In the genomic region with DNA sequence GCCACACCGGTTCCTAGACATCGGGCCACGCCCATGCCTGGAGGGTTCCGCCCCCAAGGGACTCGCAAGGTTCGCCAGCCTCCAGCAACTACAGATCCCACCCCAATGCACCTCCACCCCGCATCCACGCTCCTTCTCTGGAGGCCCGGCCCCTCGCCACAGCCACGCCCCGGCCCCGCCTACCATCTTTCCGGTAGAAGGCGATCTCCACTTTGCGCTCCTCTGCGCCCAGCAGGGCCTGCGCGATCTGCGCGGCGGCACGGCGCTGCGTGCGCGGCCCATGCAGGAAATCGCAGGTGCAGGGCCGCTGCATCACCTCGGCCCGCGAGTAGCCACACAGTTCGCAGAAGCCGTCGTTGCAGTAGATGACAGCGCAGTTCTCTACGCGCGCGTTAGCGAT, we compare ENCODE assay signal across 8 mouse cellular contexts. TPM values are rescaled to one million over a fixed set of nuclear protein-coding genes. Genes with fewer than 3 reads are reported as not detected.
A peak's percentile ranks its signal among the peaks of the same experiment; 100 is the strongest.
DNase-seq lines count a peak whose midpoint lies in the region; ATAC-seq and TF ChIP-seq lines count a peak whose summit lies in the region.

No protein-coding gene starts in this region.

- WGBS in forebrain, postnatal 0 days, result 4% methylated on average over 41 of the region's 41 CpGs
- WGBS in hindbrain, postnatal 0 days, result under 1% methylated on average over 41 of the region's 41 CpGs

- H3K4me1 ChIP-seq in forebrain, postnatal 0 days (ENCODE audit: insufficient read depth), result peaks cover 31% of the 10 kb centered on the region
- H3K4me1 ChIP-seq in hindbrain, postnatal 0 days (ENCODE audit: insufficient read depth, low read length), result peaks cover 39% of the 10 kb centered on the region

- H3K27ac ChIP-seq in forebrain, postnatal 0 days (ENCODE audit: low read depth, low read length), result no peak overlapping the region
- peak overlapping the region; percentile 54; the same call in 1 of the 2 replicates for H3K27ac ChIP-seq in hindbrain, postnatal 0 days

- H3K4me2 ChIP-seq in forebrain, postnatal 0 days (ENCODE audit: low read depth), result peak overlapping the region; percentile 99
- H3K4me2 ChIP-seq in hindbrain, postnatal 0 days (ENCODE audit: low read depth, low read length), result peak overlapping the region; percentile 99

- no peaks in the 10 kb centered on the region for H3K36me3 ChIP-seq in forebrain, postnatal 0 days (ENCODE audit: insufficient read depth)
- no peaks in the 10 kb centered on the region for H3K36me3 ChIP-seq in hindbrain, postnatal 0 days (ENCODE audit: insufficient read depth, low read length)

- TF ChIP-seq CTCF in forebrain, postnatal 0 days (IDR thresholded peaks at IDR 0.05; ENCODE audit: low read depth), result no peak
- no peak for TF ChIP-seq CTCF in hindbrain, postnatal 0 days (IDR thresholded peaks at IDR 0.05; ENCODE audit: low read depth)

- peak; percentile 7; the same call in 1 of the 2 replicates for ATAC-seq in forebrain, postnatal 0 days
- peak; percentile 16 for ATAC-seq in hindbrain, postnatal 0 days
- ATAC-seq in megakaryocyte progenitor cell, adult 5-6 weeks (replicated peaks; ENCODE audit: poor library complexity), result peak; percentile 69

- peak overlapping the region; percentile 60 for H3K9ac ChIP-seq in forebrain, postnatal 0 days
- peak overlapping the region; percentile 33 for H3K9ac ChIP-seq in hindbrain, postnatal 0 days (replicated peaks; ENCODE audit: low read length)

- H3K9me3 ChIP-seq in forebrain, postnatal 0 days (ENCODE audit: low read length), result no peaks in the 10 kb centered on the region
- no peaks in the 10 kb centered on the region for H3K9me3 ChIP-seq in hindbrain, postnatal 0 days (ENCODE audit: low read length)

- intact Hi-C loops in left cerebral cortex, postnatal 25 days (cut with DNase I), result no loop called here

- DNase-seq in Muller cell, postnatal 12 days (ENCODE audit: inconsistent ontology term), result peak; percentile 68
- DNase-seq in cerebellum, adult 8-10 months, result peak; percentile 73
- DNase-seq in forebrain, postnatal 0 days, result peak; percentile 56
- peak; percentile 77 for DNase-seq in hindbrain, postnatal 0 days (ENCODE audit: low spot score)
- DNase-seq in left cerebral cortex, postnatal 25 days (ENCODE audit: low spot score in 2 of 2), result peak; percentile 60 to 71
- peak; percentile 75 to 78 for DNase-seq in right cerebral cortex, postnatal 10 days (ENCODE audit: low spot score in 2 of 2)
- DNase-seq in urinary bladder, postnatal 14 days (ENCODE audit: low spot score), result peak; percentile 81

- H3K27me3 ChIP-seq in forebrain, postnatal 0 days (ENCODE audit: insufficient read depth, low read length), result no peaks in the 10 kb centered on the region
- H3K27me3 ChIP-seq in hindbrain, postnatal 0 days (ENCODE audit: insufficient read depth, low read length), result no peaks in the 10 kb centered on the region

- peak overlapping the region; percentile 55 for H3K4me3 ChIP-seq in forebrain, postnatal 0 days (ENCODE audit: low read depth, low read length)
- peak overlapping the region; percentile 48 for H3K4me3 ChIP-seq in hindbrain, postnatal 0 days (ENCODE audit: low read length)

RNA-seq across cellular contexts. Expression of gene Kcnh2, which starts 3.3 kb away (rescaled TPM):
- 13.5 and 21.2 TPM in 2 replicates for total RNA-seq in forebrain, postnatal 0 days (2014; rRNA removed)
- polyA plus RNA-seq in forebrain, postnatal 0 days (2015; fragmentation: Nextera tagmentation; extraction: Ambion mirVana), result 4.7 and 6.8 TPM in 2 replicates
- total RNA-seq in hindbrain, postnatal 0 days (2014; rRNA removed), result 55.9 and 70.5 TPM in 2 replicates
- 10.8 and 11.5 TPM in 2 replicates for polyA plus RNA-seq in hindbrain, postnatal 0 days (2015; fragmentation: Nextera tagmentation; extraction: Ambion mirVana)
- total RNA-seq in left cerebral cortex, postnatal 25 days (2021), result 10 to 100 TPM; 22.5 to 30.1 TPM
- total RNA-seq in megakaryocyte progenitor cell, adult 5-6 weeks (2015), result not detected in 2 replicates
- total RNA-seq in megakaryocyte progenitor cell, adult 5-6 weeks (2017), result 0.12 TPM in 1 of 2 replicates, not detected in the other

RNA-seq across cellular contexts. Expression of gene Nos3, which starts 16.5 kb away (rescaled TPM):
- 6.1 and 8.3 TPM in 2 replicates for total RNA-seq in forebrain, postnatal 0 days (2014; rRNA removed)
- polyA plus RNA-seq in forebrain, postnatal 0 days (2015; fragmentation: Nextera tagmentation; extraction: Ambion mirVana), result 6.3 and 6.8 TPM in 2 replicates
- total RNA-seq in hindbrain, postnatal 0 days (2014; rRNA removed), result 8.7 and 13.3 TPM in 2 replicates
- polyA plus RNA-seq in hindbrain, postnatal 0 days (2015; fragmentation: Nextera tagmentation; extraction: Ambion mirVana), result 7.2 and 7.4 TPM in 2 replicates
- total RNA-seq in left cerebral cortex, postnatal 25 days (2021), result 1 to 10 TPM; 8.0 to 9.5 TPM
- total RNA-seq in megakaryocyte progenitor cell, adult 5-6 weeks (2015), result 0.12 TPM in 1 of 2 replicates, not detected in the other
- not detected in 2 replicates for total RNA-seq in megakaryocyte progenitor cell, adult 5-6 weeks (2017)

RNA-seq across cellular contexts. Expression of gene Atg9b, which starts 43.8 kb away (rescaled TPM):
- total RNA-seq in forebrain, postnatal 0 days (2014; rRNA removed), result 8.0 and 9.5 TPM in 2 replicates
- polyA plus RNA-seq in forebrain, postnatal 0 days (2015; fragmentation: Nextera tagmentation; extraction: Ambion mirVana), result 3.4 and 5.1 TPM in 2 replicates
- 8.8 and 9.8 TPM in 2 replicates for total RNA-seq in hindbrain, postnatal 0 days (2014; rRNA removed)
- polyA plus RNA-seq in hindbrain, postnatal 0 days (2015; fragmentation: Nextera tagmentation; extraction: Ambion mirVana), result 5.1 and 6.1 TPM in 2 replicates
- total RNA-seq in left cerebral cortex, postnatal 25 days (2021), result 1 to 10 TPM; 2.3 to 3.0 TPM
- total RNA-seq in megakaryocyte progenitor cell, adult 5-6 weeks (2015), result 0.90 and 1.9 TPM in 2 replicates
- 2.6 and 3.5 TPM in 2 replicates for total RNA-seq in megakaryocyte progenitor cell, adult 5-6 weeks (2017)

RNA-seq across cellular contexts. Expression of gene Abcb8, which starts 45.3 kb away (rescaled TPM):
- 58.2 and 64.1 TPM in 2 replicates for total RNA-seq in forebrain, postnatal 0 days (2014; rRNA removed)
- 38.7 and 44.6 TPM in 2 replicates for polyA plus RNA-seq in forebrain, postnatal 0 days (2015; fragmentation: Nextera tagmentation; extraction: Ambion mirVana)
- 63.2 and 90.6 TPM in 2 replicates for total RNA-seq in hindbrain, postnatal 0 days (2014; rRNA removed)
- 41.9 and 43.5 TPM in 2 replicates for polyA plus RNA-seq in hindbrain, postnatal 0 days (2015; fragmentation: Nextera tagmentation; extraction: Ambion mirVana)
- 10 to 100 TPM; 41.3 to 54.2 TPM for total RNA-seq in left cerebral cortex, postnatal 25 days (2021)
- total RNA-seq in megakaryocyte progenitor cell, adult 5-6 weeks (2015), result 23.5 and 30.9 TPM in 2 replicates
- 12.2 and 18.1 TPM in 2 replicates for total RNA-seq in megakaryocyte progenitor cell, adult 5-6 weeks (2017)

Comparison
In these comparisons a context has a peak if more than half of its experiments do, and no peak if none do; other contexts are left out.
1. ATAC-seq: peak in every context shown above with its lines; median percentile 69 in megakaryocyte progenitor cell, adult 5-6 weeks; 16 in hindbrain, postnatal 0 days; 7 in forebrain, postnatal 0 days.
2. RNA of gene Kcnh2, which starts 3.3 kb away (total RNA-seq): 55.9 to 70.5 TPM in hindbrain, postnatal 0 days, 22.5 to 30.1 TPM in left cerebral cortex, postnatal 25 days and 13.5 to 21.2 TPM in forebrain, postnatal 0 days; 0.12 TPM in megakaryocyte progenitor cell, adult 5-6 weeks; every median in the first group is over 10 times any median in the second.
3. Peak in every context shown above with its lines, with median percentiles within 50 percentile points of each other: DNase-seq.